Mouse (Mus musculus): ENCODE measurements at regions not wholly inside any gene's neighbourhood (a gene's known extent, or its start where the extent isn't known, plus 50 kb on each side); places are given as distances from the start of the nearest gene placed in this dataset.

DNA sequence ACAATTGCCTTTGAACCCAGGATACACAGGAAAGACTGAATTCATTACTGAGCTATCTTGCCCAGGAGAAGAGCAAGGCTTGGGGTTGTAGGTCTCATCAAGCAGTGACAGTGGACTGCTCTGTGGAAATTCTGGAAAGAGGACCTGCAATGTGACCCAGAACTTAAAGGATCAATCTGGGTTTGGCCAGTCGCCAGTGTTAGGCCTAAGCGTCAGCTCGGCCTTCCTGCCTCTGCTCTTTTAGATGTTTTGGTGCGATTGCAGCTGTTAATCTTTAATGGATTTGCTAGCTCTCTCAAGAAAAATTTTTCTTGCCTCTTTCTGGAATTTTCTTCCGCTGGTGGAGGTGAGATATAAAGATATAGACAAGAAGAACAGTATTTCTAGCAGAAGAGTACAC, 81.2 kb downstream of the Car2 start:
- no peak for TF ChIP-seq CTCF (IDR thresholded peaks at IDR 0.05; ENCODE audit: low read depth)
- DNase-seq (peak; percentile 27), ATAC-seq (ENCODE audit: insufficient read depth) (no peak)
- Histone ChIP-seq H3K4me2 (no peak overlapping the region), H3K4me3 (ENCODE audit: low read depth, low read length) (no peak overlapping the region), H3K9ac (no peak overlapping the region), H3K27me3 (ENCODE audit: insufficient read depth, low read length) (no peaks in the 10 kb centered on the region), H3K36me3 (ENCODE audit: insufficient read depth) (no peaks in the 10 kb centered on the region), H3K9me3 (ENCODE audit: low read depth, low read length) (no peaks in the 10 kb centered on the region), H3K27ac (ENCODE audit: low read depth) (no peak overlapping the region), H3K4me1 (ENCODE audit: insufficient read depth) (peaks cover 3% of the 10 kb centered on the region; the same call in 1 of the 2 replicates)
- 49% methylated on average over 5 of the region's 5 CpGs for WGBS

DNA sequence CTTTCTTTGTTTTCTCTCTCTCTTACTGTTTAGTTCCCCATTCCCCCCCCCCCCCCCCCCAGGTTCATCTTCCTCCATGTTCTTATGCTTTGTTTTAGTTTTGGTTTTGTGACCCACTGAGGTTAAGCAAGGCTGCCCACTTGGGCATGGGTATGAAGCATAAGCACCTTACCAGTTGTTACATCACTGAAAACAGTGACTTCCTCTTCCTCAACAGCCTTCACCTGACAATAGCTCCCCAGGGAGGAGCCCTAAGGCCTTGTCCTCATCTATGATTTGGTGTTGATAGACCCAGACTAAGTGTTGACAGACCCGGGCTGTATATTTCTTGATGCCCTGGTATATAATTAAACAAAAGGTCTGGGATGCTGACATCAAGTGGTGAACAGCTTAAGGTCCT, 82.3 kb downstream of the Car2 start:
- H3K27ac ChIP-seq (ENCODE audit: low read depth), result no peak overlapping the region
- WGBS, result 74% methylated on average over 1 of the region's 1 CpGs
- H3K9ac ChIP-seq, result no peak overlapping the region
- H3K4me2 ChIP-seq, result no peak overlapping the region
- H3K27me3 ChIP-seq (ENCODE audit: insufficient read depth, low read length), result no peaks in the 10 kb centered on the region
- peaks cover 3% of the 10 kb centered on the region; the same call in 1 of the 2 replicates for H3K4me1 ChIP-seq (ENCODE audit: insufficient read depth)
- ATAC-seq (ENCODE audit: insufficient read depth) (no peak), DNase-seq (no peak)
- H3K36me3 ChIP-seq (ENCODE audit: insufficient read depth), result no peaks in the 10 kb centered on the region
- H3K9me3 ChIP-seq (ENCODE audit: low read depth, low read length), result no peaks in the 10 kb centered on the region
- no peak for TF ChIP-seq CTCF (IDR thresholded peaks at IDR 0.05; ENCODE audit: low read depth)
- H3K4me3 ChIP-seq (ENCODE audit: low read depth, low read length), result no peak overlapping the region

DNA sequence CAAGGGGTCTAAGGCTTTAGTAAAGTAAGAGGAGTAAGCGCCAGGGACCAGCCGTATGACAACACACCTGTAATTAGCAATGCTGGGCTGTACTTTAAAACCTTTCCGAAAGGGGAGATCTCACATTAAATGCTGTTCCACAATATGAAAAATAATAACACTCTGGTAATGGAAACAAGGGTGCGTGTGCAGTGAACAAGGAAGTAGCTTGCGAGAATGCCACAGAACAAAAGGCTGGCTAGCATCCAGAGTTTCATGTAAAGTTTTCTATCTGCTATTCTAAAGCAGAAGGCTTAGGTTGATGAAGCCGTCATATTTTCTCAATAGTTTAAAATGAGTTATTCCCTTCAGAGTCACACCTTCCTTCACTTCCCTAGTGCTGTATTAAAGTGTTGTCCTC, 83.6 kb downstream of the Car2 start:
- Histone ChIP-seq H3K4me3 (ENCODE audit: low read depth, low read length) (no peak overlapping the region), H3K4me1 (ENCODE audit: insufficient read depth) (peaks cover 1% of the 10 kb centered on the region; the same call in 1 of the 2 replicates), H3K4me2 (no peak overlapping the region), H3K9me3 (ENCODE audit: low read depth, low read length) (no peaks in the 10 kb centered on the region), H3K9ac (no peak overlapping the region), H3K36me3 (ENCODE audit: insufficient read depth) (no peaks in the 10 kb centered on the region), H3K27ac (ENCODE audit: low read depth) (no peak overlapping the region), H3K27me3 (ENCODE audit: insufficient read depth, low read length) (no peaks in the 10 kb centered on the region)
- no peak for TF ChIP-seq CTCF (IDR thresholded peaks at IDR 0.05; ENCODE audit: low read depth)
- DNase-seq, result peak; percentile 57
- WGBS, result 66% methylated on average over 6 of the region's 6 CpGs
- ATAC-seq (ENCODE audit: insufficient read depth), result no peak

DNA sequence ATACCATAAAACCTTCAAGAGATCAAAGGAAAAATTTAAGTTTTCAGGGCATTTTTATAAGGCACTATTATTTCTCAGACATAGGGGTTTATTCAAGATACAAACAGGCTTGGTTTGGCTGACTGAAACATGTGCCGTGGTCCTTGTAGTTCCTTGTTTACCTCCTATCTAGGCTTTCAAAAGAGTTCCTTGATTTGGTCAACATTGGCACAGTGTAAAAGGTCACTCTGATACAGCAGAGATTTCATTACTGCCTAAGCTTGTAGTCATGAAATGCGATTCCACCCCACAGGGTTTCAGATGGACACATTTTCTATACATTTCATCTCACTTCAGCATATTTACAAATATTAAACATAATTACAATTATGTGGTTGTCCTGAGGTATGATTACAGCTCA, 85.6 kb downstream of the Car2 start:
- no peak overlapping the region for H3K4me3 ChIP-seq (ENCODE audit: low read depth, low read length)
- H3K9me3 ChIP-seq (ENCODE audit: low read depth, low read length), result no peaks in the 10 kb centered on the region
- H3K9ac ChIP-seq, result no peak overlapping the region
- H3K4me2 ChIP-seq, result no peak overlapping the region
- H3K4me1 ChIP-seq (ENCODE audit: insufficient read depth), result no peaks in the 10 kb centered on the region
- no peaks in the 10 kb centered on the region for H3K27me3 ChIP-seq (ENCODE audit: insufficient read depth, low read length)
- H3K27ac ChIP-seq (ENCODE audit: low read depth), result no peak overlapping the region
- no peak for TF ChIP-seq CTCF (IDR thresholded peaks at IDR 0.05; ENCODE audit: low read depth)
- no peak for ATAC-seq (ENCODE audit: insufficient read depth)
- 65% methylated on average over 2 of the region's 2 CpGs for WGBS
- no peak for DNase-seq
- no peaks in the 10 kb centered on the region for H3K36me3 ChIP-seq (ENCODE audit: insufficient read depth)

DNA sequence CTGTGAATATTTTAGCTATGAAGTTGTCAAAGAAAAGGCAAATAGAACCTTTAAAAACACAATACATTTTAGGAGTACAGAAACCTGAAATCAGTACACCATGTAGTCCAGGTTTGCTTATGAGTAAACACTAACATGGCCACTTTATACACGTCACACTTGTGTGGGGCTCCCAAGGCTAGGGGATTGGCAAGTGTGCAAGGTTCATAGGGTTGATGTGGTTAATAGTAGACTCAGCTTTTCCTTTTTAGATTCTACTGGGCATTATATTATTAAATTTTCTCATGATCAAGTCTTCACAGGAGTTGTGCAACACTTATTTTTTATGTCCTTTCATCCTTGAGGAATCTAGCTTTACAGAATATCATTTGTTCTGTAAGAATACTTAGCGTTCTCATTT, 88.7 kb downstream of the Car2 start:
- Histone ChIP-seq H3K9ac (no peak overlapping the region), H3K9me3 (ENCODE audit: low read depth, low read length) (no peaks in the 10 kb centered on the region), H3K4me3 (ENCODE audit: low read depth, low read length) (no peak overlapping the region), H3K4me2 (no peak overlapping the region), H3K36me3 (ENCODE audit: insufficient read depth) (no peaks in the 10 kb centered on the region), H3K27ac (ENCODE audit: low read depth) (no peak overlapping the region), H3K4me1 (ENCODE audit: insufficient read depth) (no peaks in the 10 kb centered on the region), H3K27me3 (ENCODE audit: insufficient read depth, low read length) (no peaks in the 10 kb centered on the region)
- no peak for TF ChIP-seq CTCF (IDR thresholded peaks at IDR 0.05; ENCODE audit: low read depth)
- DNase-seq (no peak), ATAC-seq (ENCODE audit: insufficient read depth) (peak; percentile 50; the same call in 1 of the 2 replicates)
- 52% methylated on average over 2 of the region's 2 CpGs for WGBS

DNA sequence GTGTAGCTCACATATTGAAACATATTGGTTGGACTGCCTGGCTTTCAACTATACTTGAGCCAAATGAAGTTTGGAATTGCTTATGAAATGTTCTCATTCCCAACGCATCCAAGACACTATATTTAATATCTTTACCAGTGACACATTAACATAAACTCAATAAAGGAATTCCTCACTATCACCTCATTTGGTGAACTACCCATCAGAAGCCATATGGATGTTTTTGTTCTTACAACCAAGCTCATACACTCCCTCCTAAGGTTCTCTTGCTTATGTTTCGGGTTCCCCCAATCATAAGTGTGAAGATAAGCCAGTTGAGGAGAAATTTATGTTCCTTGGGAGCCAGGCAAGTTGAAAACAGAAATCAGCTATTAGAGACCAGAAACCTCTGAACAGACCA, 89.1 kb downstream of the Car2 start:
- H3K36me3 ChIP-seq (ENCODE audit: insufficient read depth), result no peaks in the 10 kb centered on the region
- peak; percentile 94 for ATAC-seq (ENCODE audit: insufficient read depth)
- no peak overlapping the region for H3K4me3 ChIP-seq (ENCODE audit: low read depth, low read length)
- WGBS, result 44% methylated on average over 2 of the region's 2 CpGs
- H3K4me1 ChIP-seq (ENCODE audit: insufficient read depth), result no peaks in the 10 kb centered on the region
- H3K9me3 ChIP-seq (ENCODE audit: low read depth, low read length), result no peaks in the 10 kb centered on the region
- no peaks in the 10 kb centered on the region for H3K27me3 ChIP-seq (ENCODE audit: insufficient read depth, low read length)
- H3K27ac ChIP-seq (ENCODE audit: low read depth), result no peak overlapping the region
- TF ChIP-seq CTCF (IDR thresholded peaks at IDR 0.05; ENCODE audit: low read depth), result no peak
- no peak overlapping the region for H3K9ac ChIP-seq
- no peak overlapping the region for H3K4me2 ChIP-seq
- DNase-seq, result peak; percentile 86

DNA sequence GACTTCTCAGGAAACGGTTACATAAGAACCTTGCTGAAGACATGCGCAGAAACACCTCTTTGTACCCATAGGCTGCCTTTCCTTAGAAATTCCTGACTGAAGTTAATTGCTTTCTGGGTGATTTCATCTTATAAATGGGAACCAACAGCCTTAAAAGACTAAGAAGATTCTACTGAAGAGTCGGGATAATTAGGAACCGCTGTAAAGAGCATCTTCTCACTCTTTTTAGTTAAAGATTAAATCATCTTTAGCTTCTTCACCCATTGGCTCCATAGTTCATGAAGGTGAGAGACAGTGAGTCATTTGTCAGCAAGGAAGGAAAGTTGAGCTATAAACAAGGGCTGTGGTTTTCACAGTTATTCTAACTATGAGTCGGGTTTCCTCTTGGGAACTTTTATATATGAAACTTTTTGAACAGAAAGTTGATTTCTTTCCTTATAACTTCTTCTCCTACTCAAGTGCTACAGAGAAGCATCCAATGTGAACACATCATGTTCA, 93.1 kb downstream of the Car2 start:
- Histone ChIP-seq H3K27me3 (ENCODE audit: insufficient read depth, low read length) (no peaks in the 10 kb centered on the region), H3K4me3 (ENCODE audit: low read depth, low read length) (no peak overlapping the region), H3K9ac (no peak overlapping the region), H3K27ac (ENCODE audit: low read depth) (no peak overlapping the region), H3K4me1 (ENCODE audit: insufficient read depth) (no peaks in the 10 kb centered on the region), H3K36me3 (ENCODE audit: insufficient read depth) (no peaks in the 10 kb centered on the region), H3K4me2 (no peak overlapping the region), H3K9me3 (ENCODE audit: low read depth, low read length) (no peaks in the 10 kb centered on the region)
- DNase-seq (no peak), ATAC-seq (ENCODE audit: insufficient read depth) (no peak)
- no peak for TF ChIP-seq CTCF (IDR thresholded peaks at IDR 0.05; ENCODE audit: low read depth)
- 67% methylated on average over 5 of the region's 5 CpGs for WGBS

DNA sequence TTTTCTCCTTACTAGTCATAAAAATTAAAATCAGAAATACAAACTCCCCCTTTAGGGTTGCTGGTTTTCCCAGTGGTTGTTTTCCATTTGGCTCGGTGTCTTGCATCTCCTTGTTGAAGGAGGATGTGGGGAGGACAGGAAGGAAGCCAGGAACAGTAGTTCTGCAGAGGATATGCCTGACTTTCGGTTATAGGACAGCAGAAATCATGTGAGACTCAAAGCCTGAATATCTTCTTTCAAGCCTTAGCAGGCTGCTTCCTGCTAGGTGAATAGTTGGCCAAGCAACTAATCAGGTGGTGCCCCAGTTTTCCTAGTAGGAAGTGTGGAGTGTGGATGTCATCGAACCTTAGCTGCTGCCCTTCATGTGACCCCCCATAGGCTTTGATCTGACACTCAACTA, 103.6 kb downstream of the Car2 start:
- TF ChIP-seq CTCF (IDR thresholded peaks at IDR 0.05; ENCODE audit: low read depth), result no peak
- WGBS, result 58% methylated on average over 3 of the region's 3 CpGs

More for the DNA sequence above, 103.6 kb downstream of the Car2 start:
- Histone ChIP-seq H3K9me3 (ENCODE audit: low read depth, low read length) (no peaks in the 10 kb centered on the region), H3K4me2 (no peak overlapping the region), H3K27ac (ENCODE audit: low read depth) (no peak overlapping the region), H3K4me1 (ENCODE audit: insufficient read depth) (no peaks in the 10 kb centered on the region), H3K4me3 (ENCODE audit: low read depth, low read length) (no peak overlapping the region), H3K36me3 (ENCODE audit: insufficient read depth) (no peaks in the 10 kb centered on the region), H3K9ac (no peak overlapping the region), H3K27me3 (ENCODE audit: insufficient read depth, low read length) (no peaks in the 10 kb centered on the region)
- ATAC-seq (ENCODE audit: insufficient read depth), result no peak
- no peak for DNase-seq

All from lung, embryonic 14.5 days (tissue).